Mouse (Mus musculus) bone marrow macrophage, adult 2 months (primary cell): Measurements from ENCODE around the gene Pbld2.
"Not testable (repeated sequence)": the region's sequence is repeated elsewhere in the genome, so short reads cannot be mapped to it uniquely, and the experiment has no call there.

Source experiments
- CTCF ChIP-seq: IDR thresholded peaks from 2 replicates; pipeline ENCODE4 v1.5.1; 2012; ENCODE audit warnings: low read depth, mild to moderate bottlenecking, low read length, moderate library complexity
- POLR2A ChIP-seq: IDR thresholded peaks from 2 replicates; pipeline ENCODE4 v1.6.1; 2012; ENCODE audit warnings: mild to moderate bottlenecking, low read depth, low read length, borderline replicate concordance

- not testable (repeated sequence) for TF ChIP-seq CTCF, POLR2A
These were observed 30.0 kb downstream of the Pbld2 start for GRCm38 (mm10) chr10:63054071-63054470.
